Mouse (Mus musculus): ENCODE measurements at regions not wholly inside any gene's neighbourhood (a gene's known extent, or its start where the extent isn't known, plus 50 kb on each side); places are given as distances from the start of the nearest gene placed in this dataset.
"Not testable (repeated sequence)": the region's sequence is repeated elsewhere in the genome, so short reads cannot be mapped to it uniquely, and the experiment has no call there.

DNA sequence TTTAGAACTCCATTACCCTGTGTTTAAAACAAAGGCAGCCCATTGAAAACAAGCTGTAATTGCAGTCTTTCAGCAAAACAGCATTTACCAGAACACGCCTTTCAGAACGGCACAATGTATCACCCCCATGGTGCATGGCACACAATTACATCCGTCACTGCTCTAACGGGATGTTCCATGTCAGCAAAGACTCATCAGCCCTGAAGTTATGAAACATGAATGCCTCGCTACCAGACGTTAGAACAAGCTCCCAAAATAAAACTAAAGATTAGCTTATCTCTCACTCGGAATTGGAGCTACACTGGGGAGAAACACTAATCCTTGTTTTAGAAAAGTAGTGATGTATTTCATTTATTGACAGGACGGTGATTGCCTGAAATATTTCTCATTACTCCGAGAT, 301.4 kb downstream of the Tox3 start:
- peak; percentile 35 for DNase-seq

GRCm38 (mm10) chr8:90036436-90036835, 311.7 kb downstream of the Tox3 start:
- no peak for DNase-seq

GRCm38 (mm10) chr8:90032572-90032971, 315.6 kb downstream of the Tox3 start:
- DNase-seq = no peak

GRCm38 (mm10) chr8:90031220-90031619, 316.9 kb downstream of the Tox3 start:
- peak; percentile 27 for DNase-seq

- not testable (repeated sequence) for DNase-seq
These were observed 330.2 kb downstream of the Tox3 start for GRCm38 (mm10) chr8:90017958-90018357.

DNA sequence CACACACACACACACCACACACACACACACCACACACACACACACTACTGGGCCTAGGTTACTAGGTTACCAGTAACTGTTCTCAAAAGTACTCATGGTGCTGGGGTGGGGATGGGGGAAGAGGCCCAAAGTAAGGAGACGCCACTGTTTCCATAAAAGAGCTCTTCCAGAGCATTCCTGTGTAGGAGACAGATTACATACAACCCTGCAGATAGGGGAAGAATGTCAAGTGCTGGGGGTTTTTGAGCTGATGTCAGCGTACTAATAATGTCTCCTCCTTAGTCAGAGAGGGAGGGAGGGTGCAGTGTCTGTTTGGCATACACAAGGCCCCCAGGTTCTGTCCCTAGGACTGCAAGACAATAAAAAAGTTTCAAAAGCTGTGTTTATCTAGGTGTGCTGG, 334.4 kb downstream of the Tox3 start:
- DNase-seq = no peak

DNA sequence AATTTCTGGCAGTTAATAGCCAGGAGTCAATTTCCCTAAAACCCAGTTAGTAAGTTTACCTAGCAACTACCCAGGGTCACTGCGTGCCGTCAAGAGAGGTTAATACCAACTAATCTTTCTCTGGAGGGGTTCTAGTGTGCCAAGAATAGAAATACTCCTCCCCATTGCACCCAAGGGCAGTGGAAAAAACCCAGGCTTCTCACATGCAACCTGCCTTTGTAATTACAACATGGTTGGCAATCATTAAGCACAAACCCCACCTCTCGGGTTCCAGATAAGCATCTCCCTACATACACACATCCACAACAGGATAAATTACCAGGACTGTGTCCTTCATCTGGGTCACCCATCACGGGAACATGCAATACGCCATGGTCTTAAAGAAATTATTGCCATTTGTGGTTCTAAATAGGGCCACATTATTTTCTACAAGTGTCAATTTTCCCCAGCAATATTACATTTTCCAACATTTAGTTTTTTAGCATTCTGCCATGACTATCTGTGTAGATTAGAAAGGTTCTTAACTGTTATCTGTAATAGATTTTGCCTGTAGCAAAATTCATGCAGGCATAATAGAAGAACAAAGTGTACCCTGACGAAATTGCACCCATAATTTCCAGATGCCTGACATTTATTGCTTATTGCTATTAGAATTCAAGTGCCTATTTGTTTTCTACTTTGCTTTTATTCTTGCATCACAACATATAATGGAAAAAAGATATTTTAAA, 336.3 kb downstream of the Tox3 start:
- no peak for DNase-seq

- DNase-seq = no peak
These were observed 338.7 kb downstream of the Tox3 start for GRCm38 (mm10) chr8:90009431-90009830.

DNA sequence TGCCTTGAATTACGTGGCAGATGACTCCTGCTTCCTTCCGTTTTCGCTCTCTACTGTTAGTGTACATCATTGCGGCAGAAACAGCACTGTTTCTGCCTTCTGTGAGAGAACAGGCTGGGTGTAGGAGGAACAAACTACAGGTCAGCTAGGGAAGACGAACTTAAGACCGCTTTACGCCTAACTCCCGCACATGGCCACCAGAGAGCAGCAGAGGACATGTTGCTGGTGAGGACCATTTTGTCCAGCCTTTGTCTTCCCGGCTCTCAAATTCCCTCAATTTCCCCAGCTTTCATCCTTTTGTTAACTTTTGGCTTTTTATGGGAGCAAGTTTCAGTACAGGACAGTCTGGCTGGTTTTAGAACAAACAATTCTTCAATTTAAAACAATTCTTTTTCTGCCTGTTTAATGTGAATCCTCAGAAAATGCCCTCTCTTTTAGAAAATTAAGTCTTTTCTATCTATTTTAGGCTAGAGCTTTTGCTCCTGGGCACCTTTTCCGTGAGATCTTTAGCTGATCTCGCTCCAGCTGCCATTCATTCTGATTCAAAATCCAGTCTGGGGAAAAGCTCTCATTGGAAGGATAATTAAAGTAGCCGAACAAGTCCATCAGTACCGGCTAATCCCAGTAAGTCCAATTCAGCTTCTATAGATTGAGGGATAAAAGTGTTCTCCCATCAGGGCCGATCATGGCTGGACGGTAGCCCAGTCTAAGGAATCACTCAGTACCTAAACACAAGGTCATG, 347.1 kb downstream of the Tox3 start:
- peak; percentile 91 for DNase-seq

GRCm38 (mm10) chr8:89993743-89994142, 354.4 kb downstream of the Tox3 start:
- DNase-seq = peak; percentile 83

DNA sequence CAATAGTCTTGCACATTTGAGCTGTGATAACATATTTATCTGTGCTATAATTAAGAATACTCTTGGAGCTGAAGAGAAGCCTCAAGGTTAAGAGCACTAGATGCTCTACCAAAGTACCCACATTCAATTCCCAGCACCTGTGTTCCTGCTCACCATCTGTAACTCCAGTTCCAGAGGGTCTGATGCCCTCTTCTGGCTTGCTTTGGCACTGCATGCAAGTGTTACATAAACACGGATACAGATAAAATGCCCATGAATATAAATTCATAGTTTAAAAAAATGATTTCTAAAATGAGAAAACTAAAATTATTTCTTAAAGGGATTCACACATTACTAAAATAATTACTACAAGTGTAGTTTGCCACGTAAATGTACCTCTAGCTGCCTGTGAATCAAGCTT, 364.3 kb downstream of the Tox3 start:
- no peak for DNase-seq

GRCm38 (mm10) chr8:89982551-89982950, 365.6 kb downstream of the Tox3 start:
- peak; percentile 46 for DNase-seq

- no peak for DNase-seq
These were observed 366.8 kb downstream of the Tox3 start for GRCm38 (mm10) chr8:89981320-89981719.

DNA sequence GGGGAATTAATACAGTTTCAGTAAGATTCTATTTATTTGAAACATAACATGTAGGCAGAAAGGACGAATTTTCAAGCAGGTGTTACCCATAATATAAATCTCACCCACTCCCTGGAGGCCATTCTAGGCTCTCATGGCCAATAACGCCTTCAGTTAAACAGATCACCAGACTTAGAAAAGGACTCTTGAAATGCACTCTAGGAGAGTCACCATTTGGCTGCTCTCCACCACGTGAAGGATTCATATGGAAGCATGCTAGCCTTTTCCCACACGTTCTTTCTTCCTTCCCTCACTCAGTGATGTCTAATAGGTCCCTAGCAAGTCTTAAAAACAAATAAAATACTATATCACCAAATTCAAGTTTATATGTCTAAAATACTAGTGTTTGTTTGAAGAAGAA, 367.7 kb downstream of the Tox3 start:
- DNase-seq = no peak

DNA sequence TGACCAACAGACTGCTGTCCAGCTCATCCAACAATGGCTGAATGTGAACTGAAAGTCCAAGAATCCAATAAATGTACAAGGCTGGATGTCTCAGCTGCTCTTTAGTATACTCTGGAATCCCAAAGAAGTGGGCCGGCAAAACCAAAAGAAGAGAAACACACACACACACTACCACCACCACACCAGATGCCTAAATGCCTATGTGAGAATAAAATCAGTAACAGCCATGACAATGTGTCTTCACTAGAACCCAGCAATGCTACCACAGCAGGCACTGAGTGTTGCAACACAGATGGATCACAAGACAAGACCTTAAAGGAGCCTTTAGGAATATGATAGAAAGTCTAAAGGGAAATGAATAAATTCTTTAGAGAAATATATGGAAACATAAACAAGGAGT, 385.3 kb downstream of the Tox3 start:
- no peak for DNase-seq

GRCm38 (mm10) chr8:89957486-89957885, 390.7 kb downstream of the Tox3 start:
- no peak for DNase-seq

- no peak for DNase-seq
These were observed 391.6 kb downstream of the Tox3 start for GRCm38 (mm10) chr8:89956482-89957020.

DNA sequence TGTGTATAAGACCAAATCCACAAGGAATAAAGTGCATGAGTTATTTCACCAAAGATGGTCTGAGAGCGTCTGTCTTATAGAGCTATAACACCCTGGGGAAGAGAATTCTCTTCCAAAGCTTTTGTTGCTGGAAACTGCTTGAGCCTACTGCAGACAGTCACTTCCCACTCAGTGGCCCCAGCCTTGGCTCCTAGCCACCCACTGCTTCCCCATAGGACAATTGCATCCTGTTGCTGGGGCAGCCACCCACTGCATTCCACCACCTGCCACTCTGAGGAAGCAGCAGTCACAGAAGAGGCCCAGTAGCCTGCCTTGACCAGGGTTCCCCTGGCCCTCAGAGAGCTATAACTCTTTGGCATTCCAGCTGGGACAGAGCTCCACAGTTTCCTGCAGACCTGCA, 409.3 kb downstream of the Tox3 start:
- peak; percentile 18 for DNase-seq

DNA sequence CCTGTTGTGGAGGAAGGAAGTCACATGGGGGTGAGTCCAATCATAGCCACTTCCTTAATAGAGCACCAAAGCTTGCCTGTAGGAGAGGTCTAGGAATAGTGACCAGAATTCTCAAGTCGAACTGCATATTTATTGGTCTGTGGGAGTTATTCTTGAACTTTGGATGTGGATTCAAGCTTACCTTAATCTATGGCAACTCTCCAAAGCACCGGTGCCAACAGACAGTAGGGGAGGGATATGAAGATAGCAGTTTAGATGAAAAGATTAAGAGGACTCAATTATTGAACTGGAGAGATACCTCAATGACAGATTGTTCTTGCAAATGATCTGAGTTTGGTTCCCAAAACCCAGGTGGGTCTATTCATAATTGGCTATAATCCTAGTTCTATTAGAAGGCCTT, 413.6 kb downstream of the Tox3 start:
- DNase-seq = no peak

GRCm38 (mm10) chr8:89926666-89927232, 421.4 kb downstream of the Tox3 start:
- DNase-seq = peak; percentile 5

- DNase-seq = not testable (repeated sequence)
These were observed 423.4 kb downstream of the Tox3 start for GRCm38 (mm10) chr8:89924697-89925096.

DNA sequence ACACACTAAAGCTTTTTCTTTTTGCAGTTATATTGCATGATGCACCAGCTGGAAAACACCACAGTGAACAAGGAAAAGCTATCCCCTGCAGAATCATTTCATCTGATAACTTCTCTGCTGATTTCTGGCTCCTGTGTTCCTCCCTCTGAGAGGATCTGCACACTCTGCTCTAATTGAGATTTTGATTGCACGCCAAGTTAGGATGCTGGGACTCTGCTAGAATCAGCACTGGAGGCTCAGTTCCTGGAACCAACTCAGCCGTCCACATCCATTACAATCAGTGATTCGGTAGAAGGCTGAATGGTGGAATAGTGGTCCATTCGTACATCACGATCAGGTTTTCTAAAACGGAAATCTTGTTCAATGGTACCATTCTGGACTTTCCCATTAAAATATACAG, 434.1 kb downstream of the Tox3 start:
- DNase-seq = no peak

DNA sequence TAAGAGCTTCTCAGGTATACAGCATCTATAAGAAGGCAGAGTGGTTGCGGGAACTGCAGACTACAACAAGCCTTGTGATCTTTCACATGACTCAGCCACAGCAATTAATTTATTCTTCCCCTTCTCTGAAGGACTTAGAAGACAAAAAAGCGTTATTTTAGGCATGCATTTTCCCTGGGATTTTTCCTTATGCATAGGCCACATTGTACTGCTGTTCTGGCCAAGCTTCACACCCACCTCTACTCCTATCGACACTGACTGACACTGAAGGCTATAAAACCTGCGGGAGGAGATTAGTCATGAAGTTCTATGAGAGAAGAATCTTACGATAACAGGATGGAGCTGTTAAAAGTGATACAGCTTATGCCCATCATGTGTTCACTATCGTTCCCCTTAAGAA, 441.9 kb downstream of the Tox3 start:
- DNase-seq = peak; percentile 9

DNA sequence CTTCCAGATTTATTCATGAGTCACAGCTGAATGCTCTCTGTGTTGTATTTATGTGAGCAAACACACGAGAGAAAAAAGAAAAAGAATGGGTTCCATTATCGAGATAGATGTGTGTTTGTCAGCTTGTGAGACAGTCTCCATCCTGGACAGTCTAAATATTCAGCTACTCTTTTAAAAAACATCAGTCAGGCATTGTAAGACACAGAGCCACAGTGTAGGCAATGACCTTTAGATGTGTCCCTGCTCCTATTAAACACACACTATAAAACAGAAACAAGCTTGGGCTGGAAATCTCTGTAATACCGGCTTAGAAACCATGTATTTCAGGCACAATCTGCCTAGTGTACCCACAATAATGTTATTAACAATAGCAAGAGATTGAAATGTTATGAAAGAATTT, 442.6 kb downstream of the Tox3 start:
- no peak for DNase-seq

All from retina, postnatal 1 day (tissue).